Mouse (Mus musculus) heart, adult 2 months (tissue): ENCODE data around the gene Spry2. TPM values are rescaled to one million over a fixed set of nuclear protein-coding genes. Genes with fewer than 3 reads are reported as not detected.

Experiments used
- DNase-seq, 2 experiments: peaks; one replicate each; pipeline ENCODE4 v3.0.0; 2021
- H3K27ac ChIP-seq: fragments of 200-600 bp; 2 replicates; pipeline ENCODE4 v1.8.1; 2022
- H3K27me3 ChIP-seq: fragments of 200-500 bp; 2 replicates; pipeline ENCODE4 v1.6.1; 2012; ENCODE audit warnings: mild to moderate bottlenecking, low read length, inconsistent platforms, mixed read lengths; ENCODE audit not compliant: control insufficient read depth, insufficient read depth
- H3K36me3 ChIP-seq: fragments of 200-500 bp; 2 replicates; pipeline ENCODE4 v1.6.1; 2012; ENCODE audit warnings: low read length, inconsistent platforms; ENCODE audit not compliant: control insufficient read depth, insufficient read depth
- H3K4me1 ChIP-seq: fragments of 200-500 bp; 2 replicates; pipeline ENCODE4 v1.6.1; 2011; ENCODE audit warnings: low read length; ENCODE audit not compliant: control insufficient read depth, insufficient read depth
- H3K4me3 ChIP-seq: fragments of 200-600 bp; 2 replicates; pipeline ENCODE4 v1.8.1; 2022
- H3K79me2 ChIP-seq: fragments of 200-500 bp; replicated peaks from 2 replicates; pipeline ENCODE4 v1.6.1; 2012; ENCODE audit warnings: mild to moderate bottlenecking, inconsistent platforms, low read length, moderate library complexity, mixed read lengths; ENCODE audit not compliant: control insufficient read depth, insufficient read depth
- H3K9ac ChIP-seq: fragments of 200-500 bp; 2 replicates; pipeline ENCODE4 v1.6.1; 2012; ENCODE audit warnings: low read depth, mild to moderate bottlenecking, control low read depth, inconsistent platforms, low read length, mixed read lengths
- CTCF ChIP-seq: fragments of 200-600 bp; IDR thresholded peaks from 2 replicates; pipeline ENCODE4 v1.8.1; 2022; ENCODE audit warnings: antibody characterized with exemption, mild to moderate bottlenecking, moderate library complexity
- EP300 ChIP-seq: fragments of 200-500 bp; IDR thresholded peaks from 2 replicates; pipeline ENCODE4 v1.6.1; 2011; ENCODE audit warnings: low read depth, low read length, control low read depth; ENCODE audit not compliant: insufficient read depth
- POLR2A ChIP-seq: fragments of 200-500 bp; IDR thresholded peaks from 2 replicates; pipeline ENCODE4 v1.6.1; 2011; ENCODE audit warnings: mild to moderate bottlenecking, low read depth, low read length, control low read depth; ENCODE audit not compliant: insufficient read depth
- WGBS: fragments of 180-500 bp; shearing (Covaris S2); methylation state at CpG from one replicate; pipeline ENCODE4 v1.1.7; 2018; 5-methylcytosine and 5-hydroxymethylcytosine counted together
- intact Hi-C: fragments of 180-260 bp; cut with DNase I; formaldehyde crosslinking; loops from one replicate; pipeline ENCODE4 v1.15.1; 2025
- long read RNA-seq: library from polyadenylated mRNA; stranded (forward); transcript quantifications from one replicate; pipeline ENCODE4 v2.0.0, GENCODE M21; 2021
- polyA plus RNA-seq: library from polyadenylated mRNA; depleted of rRNA; stranded (reverse); fragments of >200 nt; gene quantifications from 2 replicates; pipeline ENCODE4 v1.2.3, GENCODE M21; 2012; rRNA removed
- total RNA-seq, 2 experiments: library from RNA; stranded (reverse); gene quantifications; 2 replicates each; pipeline ENCODE4 v1.2.3; 2021

Gene Spry2
- total RNA-seq: 10 to 100 TPM; 20.3 to 25.9 TPM
- polyA plus RNA-seq: 14.8 and 21.2 TPM in 2 replicates
- long read RNA-seq, partial matches to known transcripts: 0 of 3 reads
- long read RNA-seq, other reads (novel, unspliced or antisense): 1 of 3 reads

DNA sequence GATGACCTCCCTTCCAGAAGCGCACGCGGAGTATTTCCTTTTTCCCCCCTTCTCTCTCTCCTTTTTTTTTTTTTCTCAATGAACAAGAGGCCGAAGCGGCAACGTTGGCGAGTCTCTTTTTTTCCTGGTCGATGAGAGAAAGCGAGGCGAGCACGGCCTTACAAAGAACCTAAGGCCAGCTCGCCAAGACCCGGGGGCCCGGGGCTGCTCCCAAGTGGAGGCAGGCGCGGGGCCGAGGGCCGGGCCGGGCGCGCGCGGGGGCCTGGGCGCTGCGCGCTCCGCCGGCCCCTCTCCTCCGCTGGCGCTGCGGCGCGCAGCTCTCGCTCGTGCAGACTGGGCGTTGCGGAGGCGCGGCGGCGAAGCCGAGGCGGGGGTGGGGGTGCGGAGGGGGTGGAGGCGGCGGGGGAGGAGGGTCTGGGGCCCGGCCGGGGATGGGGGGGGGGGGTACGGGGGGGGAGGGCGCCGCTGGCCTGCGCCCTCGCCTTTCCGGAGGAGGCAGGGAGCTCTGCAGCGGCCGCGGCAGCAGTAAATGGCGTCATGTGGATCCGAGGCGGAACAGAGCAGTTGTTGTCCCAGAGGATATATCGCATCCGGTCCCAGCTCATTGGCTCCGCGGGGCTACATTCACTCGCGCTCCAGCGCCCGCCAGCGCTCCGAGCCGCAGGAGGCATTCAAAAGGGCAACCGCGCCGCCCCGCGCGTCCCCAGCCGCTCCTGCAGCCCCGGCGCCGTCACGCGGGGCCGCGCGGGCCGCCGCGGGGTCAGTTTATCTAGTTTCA lies at the start of gene Spry2:
Gene Spry2 (minus strand): TSS at position 29 of the 778 bp plus-strand sequence.
- WGBS: 2% methylated on average over 68 of the region's 89 CpGs
- Histone ChIP-seq H3K79me2 (no peaks in the 10 kb centered on the region), H3K27ac (peak within 1 kb of the TSS; percentile 97), H3K36me3 (peaks cover 4% of the 10 kb centered on the region), H3K9ac (peak within 1 kb of the TSS; percentile 79), H3K4me3 (peak within 1 kb of the TSS; percentile 77), H3K4me1 (no peaks in the 10 kb centered on the region), H3K27me3 (no peaks in the 10 kb centered on the region)
- DNase-seq: peak; percentile 91 to 96
- intact Hi-C loops: loop anchor here (2.0 to 5.0 kb wide), 7 partner anchors 164 to 725 kb away; partner anchors contain the start of gene Ndfip2
- TF ChIP-seq CTCF: peak; percentile 22; the same call in 1 of the 2 replicates
- TF ChIP-seq EP300: peak; percentile 63; the same call in 1 of the 2 replicates
- TF ChIP-seq POLR2A: peak; percentile 76

DNA sequence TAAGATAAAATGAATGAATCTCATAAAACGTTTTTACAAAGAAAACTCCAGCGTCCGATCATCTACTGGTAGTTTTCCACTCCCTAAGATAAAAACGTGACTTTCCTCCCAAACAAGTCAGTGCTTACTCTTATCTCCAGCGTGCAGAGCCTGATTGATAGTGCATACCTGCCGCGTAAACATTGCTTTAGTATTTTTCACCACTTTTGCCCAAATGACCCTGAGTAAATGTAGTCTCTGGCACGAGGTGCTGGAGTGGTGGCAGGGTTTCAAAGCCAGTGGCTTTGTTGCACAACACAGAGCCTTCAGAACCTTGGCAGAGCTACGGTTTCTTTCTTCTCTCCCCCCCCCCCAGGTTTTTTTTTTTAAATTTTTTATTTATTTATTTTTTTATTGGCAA lies 44.7 kb upstream of the Spry2 start:
- H3K4me3 ChIP-seq: no peak overlapping the region
- no peaks in the 10 kb centered on the region for H3K79me2 ChIP-seq
- intact Hi-C loops: no loop called here
- WGBS: 30% methylated on average over 9 of the region's 9 CpGs
- H3K9ac ChIP-seq: no peak overlapping the region
- DNase-seq: peak; percentile 36 to 37
- no peak overlapping the region for H3K27ac ChIP-seq
- H3K36me3 ChIP-seq: no peaks in the 10 kb centered on the region
- H3K27me3 ChIP-seq: no peaks in the 10 kb centered on the region
- no peaks in the 10 kb centered on the region for H3K4me1 ChIP-seq
- TF ChIP-seq POLR2A (no peak), EP300 (no peak), CTCF (no peak)

- no peaks in the 10 kb centered on the region for H3K36me3 ChIP-seq
- no peaks in the 10 kb centered on the region for H3K27me3 ChIP-seq
- no peak for DNase-seq
- H3K27ac ChIP-seq: no peak overlapping the region
- TF ChIP-seq POLR2A: no peak
- no peak for TF ChIP-seq EP300
- no peak for TF ChIP-seq CTCF
- H3K9ac ChIP-seq: no peak overlapping the region
- H3K4me1 ChIP-seq: no peaks in the 10 kb centered on the region
- WGBS: 68% methylated on average over 9 of the region's 9 CpGs
- no peaks in the 10 kb centered on the region for H3K79me2 ChIP-seq
- intact Hi-C loops: no loop called here
- H3K4me3 ChIP-seq: no peak overlapping the region
These were observed 30.1 kb upstream of the Spry2 start for GRCm38 (mm10) chr14:105926726-105927125.

- Histone ChIP-seq H3K9ac (no peak overlapping the region), H3K4me3 (no peak overlapping the region), H3K79me2 (no peaks in the 10 kb centered on the region), H3K27ac (no peak overlapping the region), H3K36me3 (no peaks in the 10 kb centered on the region), H3K27me3 (no peaks in the 10 kb centered on the region), H3K4me1 (0 out of 2 replicates have a peak, but pooled peaks cover 1% of the 10 kb centered on the region)
- intact Hi-C loops: no loop called here
- TF ChIP-seq EP300 (no peak), POLR2A (no peak), CTCF (no peak)
- no peak for DNase-seq
- 83% methylated on average over 2 of the region's 2 CpGs for WGBS
These were observed 28.7 kb upstream of the Spry2 start for GRCm38 (mm10) chr14:105925305-105925704.

DNA sequence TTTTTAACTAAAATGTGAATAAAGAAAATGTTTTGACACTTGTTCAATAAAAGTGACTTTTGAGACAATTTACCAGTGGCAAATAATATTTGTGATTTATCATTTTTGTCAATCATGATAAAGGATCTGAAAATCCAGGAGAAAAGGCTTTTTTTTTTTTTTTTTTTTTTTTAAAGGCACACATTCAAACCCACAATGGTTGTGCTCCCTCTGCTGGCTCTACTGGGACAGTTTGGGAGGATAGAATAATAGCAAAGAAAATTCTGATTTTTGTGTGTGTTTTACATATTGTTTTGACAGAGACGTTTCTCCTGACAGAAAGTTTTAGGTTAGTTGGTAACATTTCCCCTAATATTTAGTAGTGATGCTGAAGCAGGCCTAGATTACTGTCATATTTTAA lies 28.1 kb upstream of the Spry2 start:
- 29% methylated on average over 1 of the region's 1 CpGs for WGBS
- no peaks in the 10 kb centered on the region for H3K79me2 ChIP-seq

DNA sequence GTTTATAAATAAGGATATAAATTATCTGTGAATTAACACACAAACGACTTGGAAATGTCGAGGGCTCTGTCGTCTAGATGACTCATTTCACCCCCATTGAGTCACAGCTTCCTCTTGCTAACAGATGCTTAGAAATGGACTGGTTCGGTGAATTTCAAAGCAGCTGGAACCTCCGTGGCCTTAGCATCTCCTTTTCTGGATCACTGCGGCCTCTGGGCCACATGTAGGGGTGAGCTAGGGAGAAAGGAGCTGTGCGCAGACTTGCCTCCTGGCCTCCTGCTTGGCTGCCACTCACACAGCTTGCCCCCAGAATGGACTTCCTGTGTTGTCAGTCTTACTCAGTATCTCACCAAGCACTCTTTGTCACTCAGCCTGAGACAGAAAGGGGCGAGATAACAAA lies 26.3 kb upstream of the Spry2 start:
- 21% methylated on average over 8 of the region's 8 CpGs for WGBS
- DNase-seq: peak; percentile 13 to 21
- no peak overlapping the region for H3K4me3 ChIP-seq
- no peak for TF ChIP-seq CTCF
- no peak for TF ChIP-seq POLR2A
- H3K27ac ChIP-seq: no peak overlapping the region; the same call in 1 of the 2 replicates
- no peaks in the 10 kb centered on the region for H3K27me3 ChIP-seq
- H3K79me2 ChIP-seq: no peaks in the 10 kb centered on the region
- H3K9ac ChIP-seq: no peak overlapping the region
- no peaks in the 10 kb centered on the region for H3K36me3 ChIP-seq
- 0 out of 2 replicates have a peak, but pooled peaks cover 1% of the 10 kb centered on the region for H3K4me1 ChIP-seq
- intact Hi-C loops: no loop called here

More for the DNA sequence above, 28.1 kb upstream of the Spry2 start:
- Histone ChIP-seq H3K27me3 (no peaks in the 10 kb centered on the region), H3K4me1 (0 out of 2 replicates have a peak, but pooled peaks cover 1% of the 10 kb centered on the region), H3K36me3 (no peaks in the 10 kb centered on the region), H3K27ac (no peak overlapping the region), H3K9ac (no peak overlapping the region), H3K4me3 (no peak overlapping the region)
- DNase-seq: no peak
- intact Hi-C loops: loop anchor here (1.0 kb wide), 1 partner anchor 527 kb away; no protein-coding TSS in a partner anchor
- no peak for TF ChIP-seq POLR2A
- TF ChIP-seq CTCF: peak; percentile 69
- no peak for TF ChIP-seq EP300
